Mouse (Mus musculus): ENCODE measurements around the gene Gm44965. TPM values are rescaled to one million over a fixed set of nuclear protein-coding genes. Genes with fewer than 3 reads are reported as not detected.
"Not testable (repeated sequence)": the region's sequence is repeated elsewhere in the genome, so short reads cannot be mapped to it uniquely, and the experiment has no call there.

Gm44965 gene
- total RNA-seq, 2 experiments from 2014 or later = 1.0 to 2.2 TPM

GRCm38 (mm10) chr6:48614756-48615155, 21.0 kb downstream of the Gm44965 start:
- no peak for DNase-seq (ENCODE audit: low spot score)
- intact Hi-C loops (cut with DNase I) = no loop called here

- intact Hi-C loops (cut with DNase I) = no loop called here
- DNase-seq (ENCODE audit: low spot score) = no peak
Measured at GRCm38 (mm10) chr6:48620031-48620430, 26.3 kb downstream of the Gm44965 start.

DNA sequence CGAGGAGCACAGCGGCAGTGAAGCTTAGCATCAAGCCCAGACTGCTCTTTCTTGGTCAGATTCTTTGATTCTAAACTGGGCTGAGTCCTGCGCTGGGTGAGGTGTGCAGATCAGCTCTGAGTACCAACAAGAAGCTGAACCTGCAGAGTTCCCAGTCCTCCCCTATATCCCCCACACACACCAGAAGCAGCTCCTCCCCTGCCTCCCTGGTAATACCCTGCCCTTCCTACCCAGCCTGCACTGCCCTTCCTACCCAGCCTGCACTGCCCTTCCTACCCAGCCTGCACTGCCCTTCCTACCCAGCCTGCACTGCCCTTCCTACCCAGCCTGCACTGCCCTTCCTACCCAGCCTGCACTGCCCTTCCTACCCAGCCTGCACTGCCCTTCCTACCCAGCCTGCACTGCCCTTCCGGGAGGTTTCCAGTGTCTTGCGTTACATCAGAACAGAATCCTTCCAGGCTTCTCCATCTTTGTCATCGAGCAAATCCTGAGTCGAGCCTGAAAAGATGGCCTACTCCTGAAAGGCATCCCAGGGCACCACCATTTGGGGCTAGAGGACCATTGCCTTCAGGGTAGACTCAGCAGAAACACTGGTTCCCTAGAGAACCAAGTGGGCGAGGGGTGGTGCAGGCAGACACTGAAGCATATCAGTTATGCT, 28.6 kb downstream of the Gm44965 start:
- DNase-seq (ENCODE audit: low spot score); intact Hi-C loops (cut with DNase I): not testable (repeated sequence)

GRCm38 (mm10) chr6:48623460-48623859, 29.7 kb downstream of the Gm44965 start:
- intact Hi-C loops (cut with DNase I) = no loop called here
- no peak for DNase-seq (ENCODE audit: low spot score)

GRCm38 (mm10) chr6:48626464-48626863, 32.7 kb downstream of the Gm44965 start, which contains the start of gene AI854703:
Gene AI854703 (plus strand): TSS chr6:48626764.
- no peak for DNase-seq (ENCODE audit: low spot score)
- intact Hi-C loops (cut with DNase I) = no loop called here

DNA sequence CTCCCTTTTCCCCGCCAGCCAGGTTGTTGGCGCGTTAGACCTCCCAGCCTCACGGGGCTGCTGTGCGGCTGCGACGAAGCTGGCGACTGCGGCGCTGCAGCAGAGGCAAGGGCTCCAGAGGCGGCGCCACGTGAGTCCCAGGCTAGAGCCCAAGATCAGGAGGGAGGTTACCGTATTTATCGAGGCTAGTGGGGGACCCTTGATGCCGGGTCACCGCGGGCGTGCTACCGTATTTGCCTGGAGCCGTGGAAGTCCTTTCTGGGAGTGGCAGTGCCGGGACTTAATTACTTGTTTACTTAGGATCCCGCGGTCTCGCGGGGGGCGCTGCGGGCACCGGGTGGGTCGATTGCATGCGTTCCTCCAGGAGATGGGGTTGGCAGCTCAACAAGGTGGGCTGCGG, 33.2 kb downstream of the Gm44965 start:
- intact Hi-C loops (cut with DNase I) = no loop called here

DNA sequence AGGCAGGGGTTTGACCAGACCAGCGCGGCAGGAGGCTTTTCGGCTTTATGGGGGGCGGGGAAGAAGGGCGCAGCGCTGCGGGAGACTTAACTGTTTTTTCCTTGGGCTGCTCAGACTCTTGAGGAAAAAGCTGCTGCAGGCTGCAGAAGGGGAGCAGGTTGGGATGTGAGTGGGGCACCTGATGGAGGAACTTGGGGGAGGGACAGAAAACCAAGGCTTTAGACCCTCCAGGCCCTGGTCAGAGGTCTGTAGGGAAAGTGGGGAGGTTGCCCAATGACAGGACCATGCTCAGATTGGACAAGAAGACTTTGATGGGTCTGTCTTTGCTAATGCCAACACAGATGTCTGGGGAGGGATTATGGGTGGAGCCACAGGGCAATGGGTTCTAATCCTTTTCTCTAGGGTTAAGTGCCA, 33.8 kb downstream of the Gm44965 start:
- intact Hi-C loops (cut with DNase I) = no loop called here

More for the DNA sequence above, 33.2 kb downstream of the Gm44965 start:
- peak; percentile 21 for DNase-seq (ENCODE audit: low spot score)

DNA sequence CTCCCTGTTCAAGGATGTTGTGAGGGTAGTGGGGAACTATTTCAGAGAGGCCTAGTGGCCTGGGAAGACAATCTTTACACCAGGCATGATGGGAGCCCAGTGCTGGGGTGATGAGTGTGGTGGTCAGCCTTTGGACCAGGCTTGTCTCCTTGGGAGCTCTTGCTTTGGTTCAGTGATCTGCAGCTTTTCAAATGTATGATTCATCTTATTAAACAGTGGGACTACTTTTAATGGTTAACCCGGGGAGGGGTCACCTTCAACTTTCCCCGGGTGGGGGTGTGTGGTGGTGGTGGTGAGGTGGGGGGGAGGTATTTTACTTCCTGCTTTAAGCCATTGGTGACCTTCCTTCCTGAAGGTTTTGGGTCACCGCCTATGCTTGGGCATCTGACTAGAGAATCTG, 34.6 kb downstream of the Gm44965 start:
- no peak for DNase-seq (ENCODE audit: low spot score)
- intact Hi-C loops (cut with DNase I) = no loop called here

More for the DNA sequence above, 33.8 kb downstream of the Gm44965 start:
- no peak for DNase-seq (ENCODE audit: low spot score)

DNA sequence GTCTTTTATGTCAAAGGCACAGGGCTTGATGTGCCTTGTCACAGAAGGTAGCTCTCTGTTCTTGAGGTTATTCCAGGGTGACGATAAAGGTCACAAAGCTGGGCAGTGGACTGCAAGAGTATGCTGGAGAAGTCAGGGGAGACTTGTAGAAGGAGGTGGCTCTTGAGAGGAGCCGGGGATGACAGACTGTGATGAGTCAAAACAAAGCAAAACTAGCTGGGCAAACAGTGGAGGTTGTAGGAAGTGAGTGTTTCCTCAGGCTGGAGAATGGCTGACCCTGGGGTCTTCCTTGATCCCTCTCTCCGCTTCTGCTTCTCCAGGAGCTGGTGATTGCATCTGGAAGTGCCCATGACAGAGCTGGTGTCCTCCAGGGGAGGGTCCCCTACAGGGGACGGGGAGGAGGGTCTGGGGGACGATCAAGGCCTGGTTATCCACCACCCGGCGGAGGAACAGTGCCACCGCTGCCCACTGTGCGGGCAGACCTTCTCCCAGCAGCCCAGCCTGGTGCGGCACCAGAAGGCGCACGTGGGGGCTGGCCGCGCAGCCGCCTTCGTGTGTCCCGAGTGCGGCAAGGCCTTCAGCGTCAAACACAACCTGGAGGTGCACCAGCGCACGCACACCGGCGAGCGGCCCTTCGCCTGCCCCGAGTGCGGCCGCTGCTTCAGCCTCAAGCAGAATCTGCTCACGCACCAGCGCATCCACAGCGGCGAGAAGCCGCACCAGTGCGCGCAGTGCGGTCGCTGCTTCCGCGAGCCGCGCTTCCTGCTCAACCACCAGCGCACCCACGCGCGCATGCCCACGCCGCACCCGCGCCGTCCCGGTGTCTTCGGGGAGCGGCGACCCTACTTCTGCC, 35.3 kb downstream of the Gm44965 start:
- DNase-seq (ENCODE audit: low spot score) = no peak

GRCm38 (mm10) chr6:48629661-48630034, 35.9 kb downstream of the Gm44965 start:
- intact Hi-C loops (cut with DNase I) = no loop called here
- DNase-seq (ENCODE audit: low spot score) = no peak

More for the DNA sequence above, 35.3 kb downstream of the Gm44965 start:
- intact Hi-C loops (cut with DNase I) = no loop called here

GRCm38 (mm10) chr6:48630831-48631230, 37.1 kb downstream of the Gm44965 start:
- DNase-seq (ENCODE audit: low spot score) = no peak

GRCm38 (mm10) chr6:48635105-48635504, 41.4 kb downstream of the Gm44965 start:
- intact Hi-C loops (cut with DNase I) = no loop called here
- DNase-seq (ENCODE audit: low spot score) = no peak

More at GRCm38 (mm10) chr6:48630831-48631230, 37.1 kb downstream of the Gm44965 start:
- intact Hi-C loops (cut with DNase I) = no loop called here

DNA sequence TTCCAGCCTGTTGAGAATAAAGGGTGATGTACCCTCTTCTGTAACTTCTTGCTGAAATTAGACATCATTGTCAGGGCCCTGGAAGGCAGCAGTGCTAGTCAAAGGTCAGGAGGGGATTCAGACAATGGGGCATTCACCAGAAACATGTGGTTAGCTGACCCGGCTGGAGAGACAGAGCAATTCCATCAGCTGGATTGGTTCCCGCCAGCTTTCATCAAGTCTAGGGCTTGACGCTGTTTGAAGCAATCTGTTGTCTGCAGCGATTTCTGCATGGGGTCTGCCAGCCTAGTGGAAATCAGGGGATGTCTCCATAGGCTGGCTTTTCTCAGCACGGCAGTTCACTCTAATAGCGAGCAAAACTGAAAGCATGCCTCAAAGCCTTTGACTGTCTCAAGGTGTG, 42.8 kb downstream of the Gm44965 start:
- DNase-seq (ENCODE audit: low spot score) = no peak
- intact Hi-C loops (cut with DNase I) = no loop called here

DNA sequence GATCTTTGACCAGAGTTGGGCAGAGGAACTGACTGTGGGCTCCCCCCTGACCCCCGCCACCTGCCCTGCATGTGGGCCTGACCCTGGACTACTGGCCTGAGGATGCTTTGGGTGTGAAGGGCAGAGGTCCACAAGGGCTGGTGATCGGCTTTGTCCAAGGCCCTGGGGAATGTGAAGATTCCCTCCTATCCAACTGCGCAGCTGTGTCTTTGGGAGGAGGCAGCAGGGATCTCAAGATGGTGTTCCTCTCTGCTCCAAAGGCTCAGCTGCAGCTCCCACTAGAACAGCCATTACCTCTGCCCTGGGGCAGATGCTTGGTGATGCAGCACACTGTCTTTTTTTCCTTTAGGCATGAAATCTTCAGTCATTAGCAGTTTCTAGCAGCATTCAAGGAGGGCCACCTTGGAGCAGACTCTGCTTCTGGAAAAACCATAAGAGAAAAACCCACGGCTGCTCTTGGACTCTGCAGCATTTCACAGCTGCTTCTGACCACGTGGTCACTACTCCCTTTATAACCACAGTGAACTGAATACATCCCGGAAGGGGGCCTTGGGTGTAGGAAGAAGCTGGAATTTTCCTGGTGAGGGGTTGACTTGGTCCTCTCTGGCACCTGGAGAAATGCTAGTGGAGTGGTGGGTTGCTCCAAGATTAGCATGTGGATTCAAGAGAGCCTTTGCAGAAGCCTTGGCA, 44.2 kb downstream of the Gm44965 start:
- intact Hi-C loops (cut with DNase I) = no loop called here
- no peak for DNase-seq (ENCODE audit: low spot score)

GRCm38 (mm10) chr6:48638553-48638952, 44.8 kb downstream of the Gm44965 start:
- DNase-seq (ENCODE audit: low spot score) = no peak
- intact Hi-C loops (cut with DNase I) = no loop called here

GRCm38 (mm10) chr6:48641391-48641790, 47.6 kb downstream of the Gm44965 start:
- intact Hi-C loops (cut with DNase I) = loop anchor here (2.0 kb wide), 1 partner anchor 461 kb away; no protein-coding TSS in a partner anchor
- DNase-seq (ENCODE audit: low spot score) = no peak

GRCm38 (mm10) chr6:48642764-48643292, 49.1 kb downstream of the Gm44965 start:
- no peak for DNase-seq (ENCODE audit: low spot score)
- intact Hi-C loops (cut with DNase I) = loop anchor here (1.0 to 2.0 kb wide), 2 partner anchors 61 to 96 kb away; no protein-coding TSS in a partner anchor

- intact Hi-C loops (cut with DNase I) = loop anchor here (1.0 to 5.0 kb wide), 5 partner anchors 39 to 127 kb away; partner anchors contain the start of genes Gimap4 and Gimap5
Measured at GRCm38 (mm10) chr6:48645660-48646308, 52.0 kb downstream of the Gm44965 start.

GRCm38 (mm10) chr6:48646309-48646690, 52.6 kb downstream of the Gm44965 start:
- intact Hi-C loops (cut with DNase I) = loop anchor here (2.0 to 5.0 kb wide), 4 partner anchors 39 to 101 kb away; partner anchors contain the start of genes Gimap4 and Gimap5
- no peak for DNase-seq (ENCODE audit: low spot score)

More at GRCm38 (mm10) chr6:48645660-48646308, 52.0 kb downstream of the Gm44965 start:
- DNase-seq (ENCODE audit: low spot score) = peak; percentile 37

Data from heart, postnatal 25 days (tissue).